Mouse (Mus musculus): ENCODE results near the gene Pdxp.

Gene Pdxp

GRCm38 (mm10) chr15:78913632-78914090 lies at the start of gene Pdxp:
Gene Pdxp (plus strand): TSS chr15:78913919.
- TF ChIP-seq GATA4 (IDR thresholded peaks at IDR 0.05; ENCODE audit: insufficient replicate concordance, low read length), result no peak

- no peak for TF ChIP-seq GATA4 (IDR thresholded peaks at IDR 0.05; ENCODE audit: insufficient replicate concordance, low read length)
These were observed 45.3 kb upstream of the Pdxp start for GRCm38 (mm10) chr15:78868398-78868797.

DNA sequence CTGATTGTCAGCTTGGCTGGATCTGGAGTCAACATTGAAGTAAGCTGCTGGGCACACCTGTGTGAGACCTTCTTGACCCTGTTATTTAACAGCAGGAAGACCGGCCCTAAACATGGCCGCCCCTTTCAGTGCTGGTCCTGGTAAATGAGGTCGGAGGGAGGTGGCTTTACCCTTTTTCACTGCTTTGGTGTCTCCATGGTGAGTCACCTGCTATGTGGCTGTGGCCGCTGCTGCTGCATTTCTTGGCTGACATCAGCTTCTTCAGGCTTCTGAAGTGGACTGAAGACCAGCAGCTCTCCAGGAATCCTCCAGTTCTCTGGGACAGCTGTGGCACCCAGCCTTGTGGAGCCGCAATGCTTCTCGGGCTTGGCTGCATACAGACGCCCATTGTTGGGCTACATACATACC lies 44.9 kb upstream of the Pdxp start:
- TF ChIP-seq GATA4 (IDR thresholded peaks at IDR 0.05; ENCODE audit: insufficient replicate concordance, low read length), result no peak

- no peak for TF ChIP-seq GATA4 (IDR thresholded peaks at IDR 0.05; ENCODE audit: insufficient replicate concordance, low read length)
These were observed 43.9 kb upstream of the Pdxp start for GRCm38 (mm10) chr15:78869775-78870174.

- no peak for TF ChIP-seq GATA4 (IDR thresholded peaks at IDR 0.05; ENCODE audit: insufficient replicate concordance, low read length)
These were observed 41.6 kb upstream of the Pdxp start for GRCm38 (mm10) chr15:78872021-78872608.

DNA sequence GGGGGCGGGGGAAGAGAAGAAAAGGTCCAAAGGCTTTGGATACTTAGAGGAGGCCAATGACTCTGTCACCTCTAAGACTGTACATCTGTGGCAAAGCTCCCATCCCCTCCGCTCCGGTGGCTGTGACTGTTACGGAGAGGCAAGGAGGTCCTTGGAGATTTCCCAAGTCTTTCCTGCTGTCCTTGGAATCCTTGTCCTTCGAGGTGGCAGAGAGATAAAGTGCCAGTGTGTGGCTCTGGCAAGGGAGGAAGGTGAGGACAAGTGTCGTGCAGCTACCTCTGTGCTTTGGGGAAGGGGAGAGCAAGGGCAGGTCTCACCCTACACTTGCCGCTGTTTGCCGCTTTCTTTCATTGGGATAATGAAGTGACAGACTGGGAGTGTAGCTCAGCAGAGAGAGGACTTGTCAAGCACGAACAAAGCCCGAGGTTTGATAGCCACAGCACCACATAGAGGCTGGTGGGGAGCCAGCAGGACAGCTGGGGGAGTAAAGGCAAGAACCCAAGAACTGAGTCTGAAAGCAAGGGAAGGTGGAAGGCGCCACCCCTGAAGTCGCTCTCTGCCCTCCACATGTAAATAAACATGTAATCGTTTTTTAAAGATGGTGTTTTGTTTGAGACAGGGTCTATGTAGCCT lies 39.8 kb upstream of the Pdxp start:
- no peak for TF ChIP-seq GATA4 (IDR thresholded peaks at IDR 0.05; ENCODE audit: insufficient replicate concordance, low read length)

DNA sequence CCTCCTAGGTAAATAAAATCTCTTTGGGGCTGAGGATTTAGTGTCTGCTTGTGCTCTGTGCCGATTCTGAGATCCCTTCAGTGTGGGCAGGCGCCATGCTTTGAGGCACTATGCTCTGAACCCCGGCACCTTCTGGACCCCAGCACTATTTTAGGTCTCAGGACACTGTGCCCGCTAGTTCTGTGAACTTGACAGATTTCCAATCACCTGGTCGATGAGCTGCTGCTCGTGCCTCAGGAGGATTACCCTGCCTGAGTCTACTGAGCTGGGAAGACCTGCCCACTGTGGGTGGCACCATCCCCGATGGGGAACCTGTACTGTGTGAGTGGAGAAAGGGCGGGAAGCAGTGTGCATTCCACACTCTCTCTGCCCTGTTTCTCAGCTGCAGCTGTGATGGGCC lies 38.7 kb upstream of the Pdxp start:
- TF ChIP-seq GATA4 (IDR thresholded peaks at IDR 0.05; ENCODE audit: insufficient replicate concordance, low read length), result no peak

DNA sequence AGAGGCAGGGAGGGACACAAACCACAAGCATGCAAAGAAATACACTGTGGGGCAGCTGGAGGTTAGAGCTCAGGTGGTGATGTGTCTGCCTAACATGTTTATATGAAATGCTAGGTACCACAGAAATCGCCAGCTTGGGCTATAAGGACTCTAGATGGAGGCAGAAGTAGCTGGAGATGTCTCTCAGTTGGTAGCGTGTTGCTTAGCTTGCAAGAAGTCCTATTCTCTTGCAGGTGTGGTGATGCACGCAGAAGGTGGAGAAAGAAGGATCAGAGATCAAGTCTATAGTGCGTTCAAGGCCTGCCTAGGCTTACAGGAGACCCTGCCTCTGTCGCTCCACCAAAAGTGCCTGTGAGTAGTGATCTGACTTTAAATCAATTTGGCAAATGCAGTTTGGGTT lies 38.2 kb upstream of the Pdxp start:
- no peak for TF ChIP-seq GATA4 (IDR thresholded peaks at IDR 0.05; ENCODE audit: insufficient replicate concordance, low read length)

- peak; percentile 22; the same call in 1 of the 2 replicates for TF ChIP-seq GATA4 (IDR thresholded peaks at IDR 0.05; ENCODE audit: insufficient replicate concordance, low read length)
These were observed 37.4 kb upstream of the Pdxp start for GRCm38 (mm10) chr15:78876258-78876696.

GRCm38 (mm10) chr15:78876991-78877809 lies 36.5 kb upstream of the Pdxp start, which contains the start of gene Gga1:
Gene Gga1 (plus strand): TSS chr15:78877190.
- no peak for TF ChIP-seq GATA4 (IDR thresholded peaks at IDR 0.05; ENCODE audit: insufficient replicate concordance, low read length)

DNA sequence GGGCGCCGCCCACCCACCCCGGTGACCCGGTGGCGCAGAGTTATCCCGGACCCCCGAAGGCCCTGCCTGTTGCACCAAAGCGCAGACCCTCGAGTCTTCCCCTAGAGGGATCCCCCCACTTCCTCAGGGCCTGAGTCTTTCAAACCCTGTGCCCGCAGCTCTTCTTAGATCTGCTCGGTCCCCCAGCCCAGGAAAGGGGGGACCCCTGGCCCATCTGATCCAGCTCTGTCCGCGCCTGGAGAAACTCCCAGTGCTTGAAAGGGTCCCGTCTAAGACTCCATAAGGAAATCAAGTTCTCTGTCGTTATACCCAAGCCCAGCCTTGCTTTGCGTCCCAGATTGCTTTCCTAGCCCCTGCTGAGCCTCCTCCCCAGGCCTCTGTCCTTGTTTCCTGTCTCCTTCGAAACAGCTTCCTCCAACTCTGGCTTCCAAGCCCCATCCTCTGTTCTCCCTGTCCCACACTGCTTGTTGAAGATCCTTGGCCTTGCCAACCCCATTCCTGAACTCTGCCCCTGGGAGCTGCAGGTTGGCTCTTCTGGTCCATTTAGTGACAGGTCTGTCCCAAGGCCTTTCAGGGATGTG lies 35.8 kb upstream of the Pdxp start:
- TF ChIP-seq GATA4 (IDR thresholded peaks at IDR 0.05; ENCODE audit: insufficient replicate concordance, low read length), result no peak

DNA sequence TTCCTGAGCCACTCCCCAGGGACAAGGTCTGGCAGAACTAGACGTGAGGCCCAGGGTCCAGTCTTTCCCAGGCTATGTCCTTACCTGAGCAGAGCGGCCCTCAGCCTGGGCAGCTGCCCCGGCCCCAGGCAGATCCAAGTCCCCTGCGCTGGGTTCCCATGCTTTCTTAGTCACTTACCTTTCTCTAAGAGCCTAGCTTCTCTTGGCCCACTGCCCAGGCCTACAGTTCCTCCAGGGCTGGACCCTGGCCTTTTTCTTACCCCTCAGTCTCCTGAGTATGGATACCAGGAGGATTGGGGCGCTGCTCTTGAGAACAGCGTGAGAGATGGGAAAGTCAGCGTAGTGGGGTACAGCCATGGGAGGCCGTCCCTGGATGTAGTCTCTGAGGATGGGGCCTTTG lies 33.3 kb upstream of the Pdxp start:
- TF ChIP-seq GATA4 (IDR thresholded peaks at IDR 0.05; ENCODE audit: insufficient replicate concordance, low read length), result no peak

- no peak for TF ChIP-seq GATA4 (IDR thresholded peaks at IDR 0.05; ENCODE audit: insufficient replicate concordance, low read length)
These were observed 31.9 kb upstream of the Pdxp start for GRCm38 (mm10) chr15:78881828-78882227.

DNA sequence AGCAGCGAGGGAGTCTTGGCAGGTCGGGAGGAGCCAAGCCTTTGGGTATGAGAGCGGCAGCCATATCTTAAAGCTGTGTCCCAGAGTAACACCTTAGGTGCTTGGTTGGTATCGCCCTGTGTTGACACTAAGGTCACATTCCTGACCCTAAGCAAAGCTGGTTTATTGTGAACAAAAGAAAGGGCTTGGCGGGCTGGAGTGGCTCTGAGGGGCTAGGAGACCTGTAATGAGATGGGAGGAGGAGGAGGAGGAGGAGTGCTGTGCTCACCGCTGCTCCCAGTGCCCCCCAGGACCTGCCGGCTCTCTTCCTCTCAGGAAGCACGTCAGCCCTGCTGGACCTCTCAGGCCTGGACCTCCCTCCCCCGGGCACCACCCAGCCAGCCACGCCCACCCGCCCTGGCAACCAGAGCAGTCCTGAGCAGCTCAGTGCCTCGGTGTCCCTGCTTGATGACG lies 24.3 kb upstream of the Pdxp start:
- TF ChIP-seq GATA4 (IDR thresholded peaks at IDR 0.05; ENCODE audit: insufficient replicate concordance, low read length), result no peak

GRCm38 (mm10) chr15:78892440-78892839 lies 21.3 kb upstream of the Pdxp start:
- TF ChIP-seq GATA4 (IDR thresholded peaks at IDR 0.05; ENCODE audit: insufficient replicate concordance, low read length), result no peak
